Mouse (Mus musculus) hindbrain, embryonic 11.5 days (tissue): ENCODE results near the gene Trappc2. TPM values are rescaled to one million over a fixed set of nuclear protein-coding genes. Genes with fewer than 3 reads are reported as not detected.
A peak's percentile ranks its signal among the peaks of the same experiment; 100 is the strongest.

ENCODE experiments used
- ATAC-seq: fragments of 200-750 bp; cut with Nextera tagmentation; 2 replicates; pipeline ENCODE4 v1.8.0; 2017; ENCODE audit warnings: mild to moderate bottlenecking, moderate TSS enrichment, moderate library complexity; ENCODE audit not compliant: low FRiP score
- DNase-seq: peaks from one replicate; pipeline ENCODE4 v3.0.0-alpha.2; 2015; ENCODE audit warnings: low spot score
- H3K27ac ChIP-seq: fragments of 300-500 bp; sonication (generic); 2 replicates; pipeline ENCODE4 v1.5.1; 2014; ENCODE audit warnings: mild to moderate bottlenecking, low read depth, low read length
- H3K27me3 ChIP-seq: fragments of 300-500 bp; sonication (generic); 2 replicates; pipeline ENCODE4 v1.6.1; 2014; ENCODE audit warnings: mild to moderate bottlenecking, low read length, moderate library complexity, mixed read lengths; ENCODE audit not compliant: control insufficient read depth, insufficient read depth
- H3K36me3 ChIP-seq: fragments of 300-500 bp; sonication (generic); 2 replicates; pipeline ENCODE4 v1.6.1; 2014; ENCODE audit warnings: mild to moderate bottlenecking, low read length, moderate library complexity, mixed read lengths; ENCODE audit not compliant: control insufficient read depth, insufficient read depth
- H3K4me1 ChIP-seq: fragments of 300-500 bp; sonication (generic); replicated peaks from 2 replicates; pipeline ENCODE4 v1.6.1; 2014; ENCODE audit warnings: low read length, mixed read lengths; ENCODE audit not compliant: control insufficient read depth, insufficient read depth
- H3K4me2 ChIP-seq: fragments of 300-500 bp; sonication (generic); replicated peaks from 2 replicates; pipeline ENCODE4 v1.6.1; 2014; ENCODE audit warnings: mild to moderate bottlenecking, low read depth, low read length
- H3K4me3 ChIP-seq: fragments of 300-500 bp; sonication (generic); 2 replicates; pipeline ENCODE4 v1.5.1; 2014; ENCODE audit warnings: low read depth, low read length
- H3K9ac ChIP-seq: fragments of 300-500 bp; sonication (generic); 2 replicates; pipeline ENCODE4 v1.6.1; 2014; ENCODE audit warnings: low read depth, low read length
- H3K9me3 ChIP-seq: fragments of 300-500 bp; sonication (generic); 2 replicates; pipeline ENCODE4 v1.6.1; 2016; ENCODE audit warnings: low read length; ENCODE audit not compliant: control insufficient read depth
- WGBS: fragments of 180-500 bp; shearing (Covaris S2); extraction: QIAGEN DNeasy Blood & Tissue Kit; methylation state at CpG from one replicate; pipeline ENCODE4 v1.1.7; 2014; 5-methylcytosine and 5-hydroxymethylcytosine counted together
- polyA plus RNA-seq: library from polyadenylated mRNA; unstranded; fragments of >200 nt; fragmentation: Nextera tagmentation; extraction: Ambion mirVana; gene quantifications from 2 replicates; pipeline ENCODE4 v1.2.1, GENCODE M21; 2014

Gene Trappc2
- polyA plus RNA-seq: 51.9 and 59.2 TPM in 2 replicates

GRCm38 (mm10) chrX:166440036-166440615, at the start of gene Trappc2:
TSS of gene Trappc2 (plus strand) at chrX:166440574.
- Histone ChIP-seq H3K4me3 (peak within 1 kb of the TSS; percentile 55), H3K9me3 (no peaks in the 10 kb centered on the region), H3K27me3 (peaks cover 10% of the 10 kb centered on the region; the same call in 1 of the 2 replicates), H3K9ac (peak within 1 kb of the TSS; percentile 59), H3K4me1 (no peaks in the 10 kb centered on the region), H3K27ac (peak within 1 kb of the TSS; percentile 65), H3K36me3 (no peaks in the 10 kb centered on the region), H3K4me2 (peak within 1 kb of the TSS; percentile 49)
- DNase-seq: peak; percentile 27
- 17% methylated on average over 26 of the region's 36 CpGs for WGBS
- peak; percentile 84 for ATAC-seq

GRCm38 (mm10) chrX:166393753-166394152, 46.6 kb upstream of the Trappc2 start:
- Histone ChIP-seq H3K4me2 (no peak overlapping the region), H3K27ac (no peak overlapping the region), H3K9me3 (no peaks in the 10 kb centered on the region), H3K4me3 (no peak overlapping the region), H3K36me3 (no peaks in the 10 kb centered on the region), H3K4me1 (no peaks in the 10 kb centered on the region), H3K9ac (no peak overlapping the region), H3K27me3 (peaks cover 9% of the 10 kb centered on the region)
- DNase-seq (no peak), ATAC-seq (no peak)
- 88% methylated on average over 1 of the region's 1 CpGs for WGBS

- ATAC-seq: no peak
These were observed 32.5 kb upstream of the Trappc2 start for GRCm38 (mm10) chrX:166407865-166408264.

GRCm38 (mm10) chrX:166416196-166416595, 24.2 kb upstream of the Trappc2 start:
- Histone ChIP-seq H3K36me3 (no peaks in the 10 kb centered on the region), H3K27me3 (no peaks in the 10 kb centered on the region), H3K4me1 (no peaks in the 10 kb centered on the region), H3K27ac (no peak overlapping the region), H3K9me3 (no peaks in the 10 kb centered on the region), H3K9ac (no peak overlapping the region), H3K4me3 (no peak overlapping the region), H3K4me2 (no peak overlapping the region)
- DNase-seq: peak; percentile 24
- ATAC-seq: no peak
- 70% methylated on average over 3 of the region's 6 CpGs for WGBS

More at GRCm38 (mm10) chrX:166407865-166408264, 32.5 kb upstream of the Trappc2 start:
- Histone ChIP-seq H3K4me2 (no peak overlapping the region), H3K4me3 (no peak overlapping the region), H3K27ac (no peak overlapping the region), H3K9ac (no peak overlapping the region), H3K4me1 (no peaks in the 10 kb centered on the region), H3K27me3 (peaks cover 2% of the 10 kb centered on the region; the same call in 1 of the 2 replicates), H3K36me3 (0 out of 2 replicates have a peak, but pooled peaks cover 2% of the 10 kb centered on the region), H3K9me3 (no peaks in the 10 kb centered on the region)
- DNase-seq: no peak

GRCm38 (mm10) chrX:166434812-166435211, 5.6 kb upstream of the Trappc2 start:
- Histone ChIP-seq H3K9me3 (no peaks in the 10 kb centered on the region), H3K27me3 (peaks cover 2% of the 10 kb centered on the region; the same call in 1 of the 2 replicates), H3K27ac (no peak overlapping the region), H3K4me1 (no peaks in the 10 kb centered on the region), H3K4me3 (no peak overlapping the region), H3K36me3 (no peaks in the 10 kb centered on the region), H3K4me2 (no peak overlapping the region), H3K9ac (no peak overlapping the region)
- DNase-seq (no peak), ATAC-seq (no peak)
- 78% methylated on average over 2 of the region's 2 CpGs for WGBS

- peak within 1 kb of the TSS; percentile 59 for H3K9ac ChIP-seq
- H3K4me1 ChIP-seq: no peaks in the 10 kb centered on the region
- H3K27ac ChIP-seq: peak within 1 kb of the TSS; percentile 65
- peak within 1 kb of the TSS; percentile 49 for H3K4me2 ChIP-seq
- DNase-seq (peak; percentile 89), ATAC-seq (peak; percentile 98)
- 20% methylated on average over 42 of the region's 44 CpGs for WGBS
- H3K4me3 ChIP-seq: peak within 1 kb of the TSS; percentile 55
- no peaks in the 10 kb centered on the region for H3K9me3 ChIP-seq
- H3K27me3 ChIP-seq: peaks cover 10% of the 10 kb centered on the region; the same call in 1 of the 2 replicates
- no peaks in the 10 kb centered on the region for H3K36me3 ChIP-seq
These were observed 266 bp downstream of the Trappc2 start, which contains the start of gene Ofd1 for GRCm38 (mm10) chrX:166440616-166441063. TSS of gene Ofd1 (minus strand) at chrX:166440704.

GRCm38 (mm10) chrX:166444552-166444951, 4.2 kb downstream of the Trappc2 start:
- no peak for DNase-seq
- ATAC-seq: no peak
- Histone ChIP-seq H3K36me3 (no peaks in the 10 kb centered on the region), H3K4me2 (no peak overlapping the region), H3K27me3 (peaks cover 8% of the 10 kb centered on the region; the same call in 1 of the 2 replicates), H3K27ac (no peak overlapping the region), H3K9ac (no peak overlapping the region), H3K9me3 (no peaks in the 10 kb centered on the region), H3K4me1 (no peaks in the 10 kb centered on the region), H3K4me3 (no peak overlapping the region)
- 94% methylated on average over 3 of the region's 3 CpGs for WGBS

- no peak overlapping the region for H3K9ac ChIP-seq
- H3K4me2 ChIP-seq: no peak overlapping the region
- H3K4me3 ChIP-seq: no peak overlapping the region
- DNase-seq (no peak), ATAC-seq (no peak)
- H3K27me3 ChIP-seq: no peaks in the 10 kb centered on the region
- H3K4me1 ChIP-seq: no peaks in the 10 kb centered on the region
- no peak overlapping the region for H3K27ac ChIP-seq
- 81% methylated on average over 6 of the region's 6 CpGs for WGBS
- H3K9me3 ChIP-seq: no peaks in the 10 kb centered on the region
- no peaks in the 10 kb centered on the region for H3K36me3 ChIP-seq
These were observed 13.2 kb downstream of the Trappc2 start for GRCm38 (mm10) chrX:166453532-166453931.

GRCm38 (mm10) chrX:166454331-166454730, 14.0 kb downstream of the Trappc2 start:
- H3K9me3 ChIP-seq: no peaks in the 10 kb centered on the region
- no peak overlapping the region for H3K4me2 ChIP-seq
- H3K4me1 ChIP-seq: no peaks in the 10 kb centered on the region
- no peak overlapping the region for H3K4me3 ChIP-seq
- 72% methylated on average over 3 of the region's 3 CpGs for WGBS
- no peaks in the 10 kb centered on the region for H3K27me3 ChIP-seq
- ATAC-seq (no peak), DNase-seq (no peak)
- H3K36me3 ChIP-seq: no peaks in the 10 kb centered on the region
- H3K27ac ChIP-seq: no peak overlapping the region
- H3K9ac ChIP-seq: no peak overlapping the region
